Mouse (Mus musculus) hindbrain, postnatal 0 days (tissue): ENCODE data around the gene Rpain. TPM values are rescaled to one million over a fixed set of nuclear protein-coding genes. Genes with fewer than 3 reads are reported as not detected.
A peak's percentile ranks its signal among the peaks of the same experiment; 100 is the strongest.

Source experiments
- ATAC-seq: fragments of 200-750 bp; cut with Nextera tagmentation; 2 replicates; pipeline ENCODE4 v1.8.0; 2017; ENCODE audit warnings: mild to moderate bottlenecking, moderate TSS enrichment, moderate library complexity
- DNase-seq: peaks from one replicate; pipeline ENCODE4 v3.0.0-alpha.2; 2015; ENCODE audit warnings: low spot score
- H3K27ac ChIP-seq: fragments of 300-500 bp; sonication (generic); 2 replicates; pipeline ENCODE4 v1.5.1; 2014; ENCODE audit warnings: mild to moderate bottlenecking
- H3K27me3 ChIP-seq: fragments of 300-500 bp; sonication (generic); 2 replicates; pipeline ENCODE4 v1.6.1; 2014; ENCODE audit warnings: low read length, mixed read lengths; ENCODE audit not compliant: insufficient read depth
- H3K36me3 ChIP-seq: fragments of 300-500 bp; sonication (generic); 2 replicates; pipeline ENCODE4 v1.6.1; 2014; ENCODE audit warnings: low read length, mixed read lengths; ENCODE audit not compliant: insufficient read depth
- H3K4me1 ChIP-seq: fragments of 300-500 bp; sonication (generic); 2 replicates; pipeline ENCODE4 v1.6.1; 2014; ENCODE audit warnings: antibody characterized with exemption, low read length, mixed read lengths; ENCODE audit not compliant: insufficient read depth
- H3K4me2 ChIP-seq: fragments of 300-500 bp; sonication (generic); 2 replicates; pipeline ENCODE4 v1.6.1; 2014; ENCODE audit warnings: low read depth, mild to moderate bottlenecking, low read length, moderate library complexity, mixed read lengths
- H3K4me3 ChIP-seq: fragments of 300-500 bp; sonication (generic); 2 replicates; pipeline ENCODE4 v1.5.1; 2014; ENCODE audit warnings: low read length
- H3K9ac ChIP-seq: fragments of 300-500 bp; sonication (generic); replicated peaks from 2 replicates; pipeline ENCODE4 v1.6.1; 2014; ENCODE audit warnings: mild to moderate bottlenecking, low read length, moderate library complexity, mixed read lengths
- H3K9me3 ChIP-seq: fragments of 300-500 bp; sonication (generic); 2 replicates; pipeline ENCODE4 v1.6.1; 2016; ENCODE audit warnings: low read length, mixed read lengths
- CTCF ChIP-seq: IDR thresholded peaks from 2 replicates; pipeline ENCODE4 v1.5.1; 2016; ENCODE audit warnings: antibody characterized with exemption, control low read depth, low read depth
- WGBS: fragments of 180-500 bp; shearing (Covaris S2); extraction: QIAGEN DNeasy Blood & Tissue Kit; methylation state at CpG from one replicate; pipeline ENCODE4 v1.1.7; 2014; 5-methylcytosine and 5-hydroxymethylcytosine counted together
- polyA plus RNA-seq: library from polyadenylated mRNA; unstranded; fragments of >200 nt; fragmentation: Nextera tagmentation; extraction: Ambion mirVana; gene quantifications from 2 replicates; pipeline ENCODE4 v1.2.1, GENCODE M21; 2015
- total RNA-seq: library from RNA; depleted of rRNA; stranded (reverse); fragments of >200 nt; gene quantifications from 2 replicates; pipeline ENCODE4 v1.2.3, GENCODE M21; 2014

The Rpain gene
- total and polyA plus RNA-seq, 2 experiments from 2014 or later = 17.7 to 65.8 TPM

- H3K36me3 ChIP-seq = peaks cover 76% of the 10 kb centered on the region
- DNase-seq = no peak
- 92% methylated on average over 4 of the region's 4 CpGs for WGBS
- H3K27ac ChIP-seq = no peak overlapping the region
- H3K27me3 ChIP-seq = no peaks in the 10 kb centered on the region
- H3K9me3 ChIP-seq = no peaks in the 10 kb centered on the region
- no peak overlapping the region for H3K4me3 ChIP-seq
- no peak overlapping the region for H3K4me2 ChIP-seq
- no peak overlapping the region for H3K9ac ChIP-seq
- H3K4me1 ChIP-seq = no peaks in the 10 kb centered on the region
- TF ChIP-seq CTCF = no peak
- no peak for ATAC-seq
Measured at GRCm38 (mm10) chr11:70954711-70955110, 15.3 kb upstream of the Rpain start.

GRCm38 (mm10) chr11:70960786-70961554, 9.0 kb upstream of the Rpain start:
- H3K4me1 ChIP-seq = no peaks in the 10 kb centered on the region
- no peaks in the 10 kb centered on the region for H3K9me3 ChIP-seq
- DNase-seq (no peak), ATAC-seq (no peak)
- no peaks in the 10 kb centered on the region for H3K27me3 ChIP-seq
- no peak overlapping the region for H3K4me2 ChIP-seq
- no peak overlapping the region for H3K9ac ChIP-seq
- WGBS = 90% methylated on average over 5 of the region's 5 CpGs
- H3K4me3 ChIP-seq = no peak overlapping the region
- no peak for TF ChIP-seq CTCF
- peaks cover 57% of the 10 kb centered on the region for H3K36me3 ChIP-seq
- no peak overlapping the region for H3K27ac ChIP-seq

- H3K4me1 ChIP-seq = peaks cover 8% of the 10 kb centered on the region; the same call in 1 of the 2 replicates
- no peaks in the 10 kb centered on the region for H3K27me3 ChIP-seq
- no peak overlapping the region for H3K4me3 ChIP-seq
- TF ChIP-seq CTCF = no peak
- no peak for ATAC-seq
- H3K9me3 ChIP-seq = no peaks in the 10 kb centered on the region
- H3K4me2 ChIP-seq = no peak overlapping the region
- WGBS = 81% methylated on average over 4 of the region's 4 CpGs
- no peak overlapping the region for H3K27ac ChIP-seq
- no peak for DNase-seq
- no peak overlapping the region for H3K9ac ChIP-seq
- peaks cover 37% of the 10 kb centered on the region for H3K36me3 ChIP-seq
Measured at GRCm38 (mm10) chr11:70964222-70964907, 5.6 kb upstream of the Rpain start.

GRCm38 (mm10) chr11:70969271-70969794, 680 bp upstream of the Rpain start:
- Histone ChIP-seq H3K4me1 (peaks cover 8% of the 10 kb centered on the region; the same call in 1 of the 2 replicates), H3K4me3 (peak overlapping the region; percentile 95), H3K36me3 (peaks cover 31% of the 10 kb centered on the region), H3K27ac (peak overlapping the region; percentile 92), H3K9ac (peak overlapping the region; percentile 87), H3K27me3 (no peaks in the 10 kb centered on the region), H3K4me2 (peak overlapping the region; percentile 92), H3K9me3 (no peaks in the 10 kb centered on the region)
- peak; percentile 31 for DNase-seq
- WGBS = under 1% methylated on average over 25 of the region's 25 CpGs
- TF ChIP-seq CTCF = no peak
- ATAC-seq = 0 out of 2 replicates have a peak, but pooled peaks have one; percentile 3

GRCm38 (mm10) chr11:70970560-70971540, 837 bp downstream of the Rpain start:
- H3K9ac ChIP-seq = peak overlapping the region; percentile 87
- peak overlapping the region; percentile 92 for H3K4me2 ChIP-seq
- peaks cover 28% of the 10 kb centered on the region for H3K36me3 ChIP-seq
- H3K27me3 ChIP-seq = no peaks in the 10 kb centered on the region
- TF ChIP-seq CTCF = peak; percentile 45
- no peaks in the 10 kb centered on the region for H3K9me3 ChIP-seq
- peak; percentile 18; the same call in 1 of the 2 replicates for ATAC-seq
- WGBS = 16% methylated on average over 24 of the region's 24 CpGs
- H3K4me1 ChIP-seq = peaks cover 8% of the 10 kb centered on the region; the same call in 1 of the 2 replicates
- peak overlapping the region; percentile 95 for H3K4me3 ChIP-seq
- peak overlapping the region; percentile 92 for H3K27ac ChIP-seq
- peak; percentile 58 for DNase-seq

GRCm38 (mm10) chr11:70972586-70972985, 2.6 kb downstream of the Rpain start:
- no peak for TF ChIP-seq CTCF
- DNase-seq (no peak), ATAC-seq (no peak)
- no peak overlapping the region for H3K4me3 ChIP-seq
- H3K9ac ChIP-seq = no peak overlapping the region
- H3K27ac ChIP-seq = no peak overlapping the region
- no peak overlapping the region for H3K4me2 ChIP-seq
- H3K4me1 ChIP-seq = peaks cover 8% of the 10 kb centered on the region; the same call in 1 of the 2 replicates
- H3K27me3 ChIP-seq = no peaks in the 10 kb centered on the region
- H3K9me3 ChIP-seq = no peaks in the 10 kb centered on the region
- WGBS = 71% methylated on average over 1 of the region's 1 CpGs
- H3K36me3 ChIP-seq = peaks cover 37% of the 10 kb centered on the region
